In genomic region chr5:66603746-66604145, GRCm38 (mm10) we compare ENCODE assay signal across 9 mouse cellular contexts. TPM values are rescaled to one million over a fixed set of nuclear protein-coding genes. Genes with fewer than 3 reads are reported as not detected.
DNase-seq lines count a peak whose midpoint lies in the region; ATAC-seq and TF ChIP-seq lines count a peak whose summit lies in the region.
"Had no signal": no experiment of that assay in that cellular context is flagged by ENCODE, and none has a peak within 500 bp of the region (broad histone marks: within the 10 kb centered on the region; RNA-seq: fewer than 3 reads in every experiment).

No protein-coding gene starts in this region.

- no peaks in the 10 kb centered on the region for H3K27me3 ChIP-seq in kidney, embryonic 16.5 days (ENCODE audit: insufficient read depth, low read length)
- H3K27me3 ChIP-seq: hindbrain, embryonic 12.5 days had no signal

- peaks cover 43% of the 10 kb centered on the region for H3K4me1 ChIP-seq in kidney, embryonic 16.5 days (ENCODE audit: insufficient read depth, low read length)

- peak overlapping the region; percentile 24 for H3K4me2 ChIP-seq in kidney, embryonic 16.5 days (replicated peaks; ENCODE audit: low read depth, low read length)
- H3K4me2 ChIP-seq: hindbrain, embryonic 12.5 days had no signal

- peak overlapping the region; percentile 73 for H3K27ac ChIP-seq in gastrocnemius, adult 2 months
- peak overlapping the region; percentile 73 for H3K27ac ChIP-seq in kidney, embryonic 16.5 days (ENCODE audit: low read length)
- no peak overlapping the region for H3K27ac ChIP-seq in left cerebral cortex, adult 2 months
- H3K27ac ChIP-seq: hindbrain, embryonic 12.5 days had no signal

- no peaks in the 10 kb centered on the region for H3K36me3 ChIP-seq in kidney, embryonic 16.5 days (ENCODE audit: insufficient read depth, low read length)
- H3K36me3 ChIP-seq: hindbrain, embryonic 12.5 days had no signal

- intact Hi-C loops in gastrocnemius, adult 2 months (cut with DNase I), result no loop called here
- intact Hi-C loops in gastrocnemius, postnatal 14 days (cut with DNase I; ENCODE audit: low total_unique reads), result no loop called here
- intact Hi-C loops in left cerebral cortex, adult 2 months (cut with DNase I), result no loop called here

- H3K4me3 ChIP-seq in gastrocnemius, adult 2 months, result peak overlapping the region; percentile 63
- H3K4me3 ChIP-seq in kidney, embryonic 16.5 days (ENCODE audit: low read length), result no peak overlapping the region
- no peak overlapping the region for H3K4me3 ChIP-seq in left cerebral cortex, adult 2 months
- H3K4me3 ChIP-seq: hindbrain, embryonic 12.5 days had no signal

- peak; percentile 17; the same call in 1 of the 2 replicates for TF ChIP-seq CTCF in gastrocnemius, adult 2 months (IDR thresholded peaks at IDR 0.05)
- TF ChIP-seq CTCF in left cerebral cortex, adult 2 months (IDR thresholded peaks at IDR 0.05), result no peak

- no peak for ATAC-seq in kidney, embryonic 16.5 days (ENCODE audit: low FRiP score, low TSS enrichment)

- DNase-seq in gastrocnemius, adult 2 months, result no peak
- no peak for DNase-seq in gastrocnemius, postnatal 14 days
- DNase-seq in 3T3-L1 (ENCODE audit: low read depth, low spot score), result peak; percentile 68
- DNase-seq in heart, adult 8-10 months (ENCODE audit: low spot score), result peak; percentile 78
- no peak for DNase-seq in frontal cortex, postnatal 10 days (ENCODE audit: low spot score in 2 of 2)
- no peak for DNase-seq in thymus, postnatal 10 days (ENCODE audit: low spot score in 2 of 2)
- no peak for DNase-seq in left cerebral cortex, adult 2 months (ENCODE audit: extremely low spot score in 1 of 2, low spot score in 2 of 2)

- H3K9me3 ChIP-seq in kidney, embryonic 16.5 days (ENCODE audit: low read length), result no peaks in the 10 kb centered on the region
- H3K9me3 ChIP-seq: hindbrain, embryonic 12.5 days had no signal

- 15% methylated on average over 8 of the region's 8 CpGs for WGBS in kidney, embryonic 16.5 days

- H3K9ac ChIP-seq in kidney, embryonic 16.5 days (replicated peaks; ENCODE audit: low read length), result 0 out of 2 replicates have a peak overlapping the region, but pooled peaks have one; percentile 9
- H3K9ac ChIP-seq: hindbrain, embryonic 12.5 days had no signal

RNA-seq across cellular contexts. Expression of gene Apbb2, which starts 14.8 kb away (rescaled TPM):
- 10 to 100 TPM; 35.9 to 43.2 TPM for total RNA-seq in gastrocnemius, adult 2 months (2021)
- total RNA-seq in gastrocnemius, postnatal 14 days (2021), result 10 to 100 TPM; 41.0 to 48.3 TPM
- total RNA-seq in heart, adult 8-10 months (2022), result 10 to 100 TPM; 36.6 to 56.3 (median 46.4) TPM
- 62.4 and 71.5 TPM in 2 replicates for polyA plus RNA-seq in kidney, embryonic 16.5 days (2015; fragmentation: Nextera tagmentation; extraction: Ambion mirVana)
- 10 to 100 TPM; 60.1 to 70.5 TPM for total RNA-seq in left cerebral cortex, adult 2 months (2021)

Comparison
In these comparisons a context has a peak if more than half of its experiments do, and no peak if none do; other contexts are left out.
1. DNase-seq: peak in 3T3-L1 (single experiment) and heart, adult 8-10 months (single experiment); none in gastrocnemius, adult 2 months (single experiment), gastrocnemius, postnatal 14 days (single experiment), frontal cortex, postnatal 10 days (0 of 2), thymus, postnatal 10 days (0 of 2) and left cerebral cortex, adult 2 months (0 of 2).